28 mouse cellular contexts compared by ENCODE assay signal in the genomic region with DNA sequence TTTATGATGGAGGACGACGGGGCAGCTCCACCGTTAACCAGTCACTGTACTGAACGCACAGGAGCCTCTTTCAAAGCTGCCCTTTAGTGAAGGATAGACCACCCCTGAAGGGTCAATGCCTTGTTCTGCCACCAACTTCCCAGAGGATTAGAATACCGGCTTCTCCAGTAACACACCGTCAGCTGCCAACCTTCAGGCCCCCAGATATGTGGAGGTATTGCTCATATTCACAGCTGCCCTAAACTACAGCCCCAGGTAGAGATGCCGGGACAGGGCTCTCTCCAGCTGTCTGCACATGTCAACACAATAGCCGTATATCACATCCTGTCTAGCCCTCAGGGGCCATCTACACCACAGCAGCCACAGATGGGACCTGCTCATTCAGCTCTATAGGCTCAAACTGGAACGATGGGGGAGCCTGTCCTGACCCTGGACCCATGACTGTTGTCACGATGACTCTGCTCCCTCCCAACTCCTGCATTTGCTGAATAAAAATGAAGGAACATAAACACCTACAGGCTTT. TPM values are rescaled to one million over a fixed set of nuclear protein-coding genes. Genes with fewer than 3 reads are reported as not detected.
DNase-seq lines count a peak whose midpoint lies in the region; ATAC-seq and TF ChIP-seq lines count a peak whose summit lies in the region.
"Had no signal": no experiment of that assay in that cellular context is flagged by ENCODE, and none has a peak within 500 bp of the region (broad histone marks: within the 10 kb centered on the region; RNA-seq: fewer than 3 reads in every experiment).

No protein-coding gene starts in this region.

- no peaks in the 10 kb centered on the region for H3K27me3 ChIP-seq in myocyte (ENCODE audit: control insufficient read depth, insufficient read depth, insufficient read length)
- H3K27me3 ChIP-seq in forebrain, embryonic 14.5 days (replicated peaks; ENCODE audit: control insufficient read depth, insufficient read depth, low read length), result no peaks in the 10 kb centered on the region
- H3K27me3 ChIP-seq: embryonic facial prominence, embryonic 12.5 days; forebrain, embryonic 12.5 days; heart, embryonic 12.5 days; neural tube, embryonic 12.5 days had no signal

- peaks cover 83% of the 10 kb centered on the region for H3K79me2 ChIP-seq in myocyte (ENCODE audit: control insufficient read depth, insufficient read depth)

- H3K9me3 ChIP-seq in forebrain, embryonic 14.5 days (replicated peaks; ENCODE audit: control insufficient read depth, low read length), result no peaks in the 10 kb centered on the region
- H3K9me3 ChIP-seq: embryonic facial prominence, embryonic 12.5 days; forebrain, embryonic 12.5 days; G1E; heart, embryonic 12.5 days; neural tube, embryonic 12.5 days had no signal

- no peak overlapping the region for H3ac ChIP-seq in myocyte (ENCODE audit: control insufficient read depth, insufficient read length)

- H3K36me3 ChIP-seq in myocyte (ENCODE audit: control insufficient read depth, insufficient read depth), result no peaks in the 10 kb centered on the region
- no peaks in the 10 kb centered on the region for H3K36me3 ChIP-seq in forebrain, embryonic 14.5 days (ENCODE audit: control insufficient read depth, insufficient read depth, low read length)
- H3K36me3 ChIP-seq: embryonic facial prominence, embryonic 12.5 days; forebrain, embryonic 12.5 days; G1E; heart, embryonic 12.5 days; neural tube, embryonic 12.5 days had no signal

- H3K4me1 ChIP-seq in forebrain, embryonic 14.5 days (ENCODE audit: control insufficient read depth, insufficient read depth, low read length), result peaks cover 26% of the 10 kb centered on the region

- no peak for ATAC-seq in forebrain, embryonic 14.5 days
- ATAC-seq: hindbrain, postnatal 0 days; intestine, embryonic 16.5 days had no signal

- no peak overlapping the region for H3K9ac ChIP-seq in forebrain, embryonic 14.5 days (ENCODE audit: low read length)
- H3K9ac ChIP-seq: embryonic facial prominence, embryonic 12.5 days; forebrain, embryonic 12.5 days; neural tube, embryonic 12.5 days had no signal

- no peak for DNase-seq in layer of hippocampus, adult 2 months (ENCODE audit: low spot score in 2 of 2)
- DNase-seq in layer of hippocampus, postnatal 14 days (ENCODE audit: low spot score in 2 of 2), result no peak
- DNase-seq in retina, postnatal 1 day, result peak; percentile 44
- no peak for DNase-seq in retina, embryonic 14.5 days (ENCODE audit: low spot score)
- DNase-seq in forebrain, embryonic 14.5 days (ENCODE audit: low spot score), result no peak
- DNase-seq in adrenal gland, postnatal 10 days, result no peak
- DNase-seq: adrenal gland, postnatal 25 days; cerebellum, adult 11-12 months; cerebellum, adult 9-11 months; embryo, embryonic 11 days; gastrocnemius, postnatal 36 days; heart, adult 2 months; kidney, adult 8-10 months; kidney, postnatal 4 days; lung, postnatal 36 days; midbrain, embryonic 14.5 days; right cerebral cortex, adult 18-20 months; thymus, postnatal 4 days had no signal

- no peak for TF ChIP-seq CTCF in layer of hippocampus, adult 2 months (conservative IDR thresholded peaks at IDR 0.05)

- H3K4me2 ChIP-seq in myocyte (ENCODE audit: low read depth), result no peak overlapping the region
- H3K4me2 ChIP-seq in forebrain, embryonic 14.5 days (ENCODE audit: low read length), result no peak overlapping the region
- H3K4me2 ChIP-seq: embryonic facial prominence, embryonic 12.5 days; forebrain, embryonic 12.5 days; heart, embryonic 12.5 days; neural tube, embryonic 12.5 days had no signal

- H3K27ac ChIP-seq in layer of hippocampus, adult 2 months, result peak overlapping the region; percentile 6; the same call in 1 of the 2 replicates
- H3K27ac ChIP-seq in forebrain, embryonic 14.5 days (ENCODE audit: low read depth, low read length), result no peak overlapping the region
- H3K27ac ChIP-seq: embryonic facial prominence, embryonic 12.5 days; forebrain, embryonic 12.5 days; heart, adult 2 months; hindbrain, postnatal 0 days; kidney, postnatal 0 days; neural tube, embryonic 12.5 days had no signal

- no peak overlapping the region for H3K4me3 ChIP-seq in layer of hippocampus, adult 2 months
- no peak overlapping the region for H3K4me3 ChIP-seq in myocyte
- no peak overlapping the region for H3K4me3 ChIP-seq in forebrain, embryonic 14.5 days (ENCODE audit: low read depth, low read length)
- H3K4me3 ChIP-seq: embryonic facial prominence, embryonic 12.5 days; erythroblast, embryonic 14.5 days; forebrain, embryonic 12.5 days; heart, adult 2 months; heart, embryonic 12.5 days; neural tube, embryonic 12.5 days had no signal

- no peak for TF ChIP-seq POLR2A in myocyte (IDR thresholded peaks at IDR 0.05; ENCODE audit: insufficient read length, low read depth)

- 90% methylated on average over 10 of the region's 10 CpGs for WGBS in forebrain, embryonic 14.5 days

TF ChIP-seq in myocyte, 11 proteins besides CTCF, POLR2A, EP300 and RAD21:
- TF ChIP-seq MAX (IDR thresholded peaks at IDR 0.05; ENCODE audit: low read depth) (no peak), MYOD1 (IDR thresholded peaks at IDR 0.05; ENCODE audit: control insufficient read depth in 1 of 3, insufficient read length in 2 of 3, low read depth in 2 of 3) (peak in 2 of 3 experiments; percentile 40 to 73)

RNA-seq across cellular contexts. Expression of gene Rasa3, which starts 34.7 kb away (rescaled TPM):
- total RNA-seq in layer of hippocampus, adult 2 months (2021), result 10 to 100 TPM; 62.8 to 63.4 TPM
- total RNA-seq in layer of hippocampus, postnatal 14 days (2021), result 10 to 100 TPM; 65.5 to 65.6 TPM
- polyA plus RNA-seq in myocyte (2012; fragmentation: generic; extraction: Trizol), result 39.6 TPM
- 17.3 and 22.3 TPM in 2 replicates for polyA plus RNA-seq in forebrain, embryonic 14.5 days (2014; fragmentation: Nextera tagmentation; extraction: Ambion mirVana)
- 10 to 100 TPM; 32.5 to 39.5 TPM for total RNA-seq in adrenal gland, postnatal 10 days (2021)
